Mouse (Mus musculus) activated CD4-positive, CD25-positive, alpha-beta regulatory T cell, adult 4 months (primary cell): ENCODE data around the gene AA792892. TPM values are rescaled to one million over a fixed set of nuclear protein-coding genes. Genes with fewer than 3 reads are reported as not detected.
"Not testable (repeated sequence)": the region's sequence is repeated elsewhere in the genome, so short reads cannot be mapped to it uniquely, and the experiment has no call there.

ENCODE experiments used
- ATAC-seq: one replicate; pipeline ENCODE4 v1.8.0; 2017
- polyA plus RNA-seq, 2 experiments: library from polyadenylated mRNA; unstranded; fragments of 100-300 nt; shearing (Covaris generic); gene quantifications; one replicate each; pipeline ENCODE4 v1.2.1; 2017

Gene AA792892
- polyA plus RNA-seq = not detected

DNA sequence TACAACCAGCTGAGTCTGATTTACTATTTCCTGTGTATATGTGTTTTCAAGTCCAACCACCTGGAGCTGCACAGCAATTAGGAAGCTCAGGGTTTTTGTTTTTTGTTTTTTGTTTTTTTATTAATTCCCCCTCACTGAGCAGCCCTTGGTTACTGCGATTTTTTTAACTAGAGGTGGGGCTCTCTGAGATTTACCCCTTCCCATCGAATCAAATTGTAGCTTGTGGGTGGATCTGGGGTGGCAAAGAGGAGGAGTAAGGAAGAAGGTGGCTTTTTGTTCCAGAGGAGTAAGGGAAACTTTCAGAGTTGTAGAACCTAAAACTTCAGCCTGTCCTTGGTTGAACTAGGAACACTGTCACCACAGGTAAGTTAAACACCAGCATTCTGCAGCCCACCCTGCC, at the start of gene AA792892:
Gene AA792892 (plus strand): TSS at position 301 of the 400 bp plus-strand sequence.
- not testable (repeated sequence) for ATAC-seq

GRCm38 (mm10) chr5:94306696-94307095, 32.9 kb upstream of the AA792892 start, which contains the start of gene A430089I19Rik:
A430089I19Rik (minus strand) TSS chr5:94306796.
- ATAC-seq = not testable (repeated sequence)

DNA sequence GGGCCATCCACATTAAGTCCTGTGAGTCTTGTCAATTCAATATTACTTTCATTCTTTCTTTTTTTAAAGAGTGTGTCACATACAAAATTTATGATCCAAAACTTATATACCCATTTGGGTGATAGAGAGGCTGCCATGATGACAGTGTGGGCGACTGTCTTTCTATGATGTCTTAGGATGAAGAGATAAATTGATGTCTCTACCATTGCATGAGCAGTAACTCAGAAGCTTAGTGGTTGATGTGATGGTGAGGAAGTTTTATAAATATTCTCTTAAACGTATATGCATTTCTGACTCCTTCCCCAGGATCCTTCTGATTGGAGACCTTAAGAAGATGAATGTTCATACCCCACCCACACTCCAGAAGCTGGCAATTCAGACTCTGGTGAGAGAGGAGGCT, 25.4 kb upstream of the AA792892 start, which contains the start of gene Gm6502:
Gene Gm6502 (plus strand): TSS at position 301 of the 400 bp plus-strand sequence.
- ATAC-seq = not testable (repeated sequence)

Other genes starting within 250 kb of the AA792892 start
- gene Gm3106, start 121.7 kb upstream of the AA792892 start, polyA plus RNA-seq = under 1 TPM in 1 of 2 experiments, not detected in 1; 0.40 TPM
- not detected for gene A430089I19Rik, start 33.0 kb upstream of the AA792892 start, polyA plus RNA-seq
- gene Gm6502, start 25.3 kb upstream of the AA792892 start, polyA plus RNA-seq = not detected
- gene Gm7682, start 106.0 kb downstream of the AA792892 start, polyA plus RNA-seq = not detected
- gene Gm3139, start 186.5 kb downstream of the AA792892 start, polyA plus RNA-seq = 1 to 10 TPM in 1 of 2 experiments, not detected in 1; 1.3 TPM